9 mouse cellular contexts compared by ENCODE assay signal in the genomic region with DNA sequence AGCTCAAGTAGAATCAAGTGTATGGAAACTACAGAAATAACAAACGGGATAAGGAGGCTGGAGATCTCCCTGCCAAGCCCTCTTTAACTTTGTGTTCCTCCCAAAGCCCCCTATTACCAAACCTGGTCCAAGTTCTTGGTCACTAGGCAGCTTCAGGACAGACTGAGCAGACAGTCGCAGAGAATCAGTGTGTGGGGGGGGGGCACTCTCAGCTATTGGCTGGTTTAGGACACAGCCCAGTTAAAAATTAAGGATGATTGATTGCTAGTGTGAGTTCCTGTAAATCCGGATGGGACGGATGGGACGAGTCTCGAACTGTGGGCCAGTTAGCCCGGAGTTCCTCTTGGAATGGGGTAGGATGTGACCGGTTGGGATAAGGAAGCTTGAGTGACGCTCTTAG. TPM values are rescaled to one million over a fixed set of nuclear protein-coding genes. Genes with fewer than 3 reads are reported as not detected.
DNase-seq lines count a peak whose midpoint lies in the region; ATAC-seq and TF ChIP-seq lines count a peak whose summit lies in the region.
"Had no signal": no experiment of that assay in that cellular context is flagged by ENCODE, and none has a peak within 500 bp of the region (broad histone marks: within the 10 kb centered on the region; RNA-seq: fewer than 3 reads in every experiment).

Gene Serping1, minus strand, starts transcription at position 204 of the 400 bp plus-strand sequence.

- no peaks in the 10 kb centered on the region for H3K27me3 ChIP-seq in lung, embryonic 15.5 days
- H3K27me3 ChIP-seq in embryonic facial prominence, embryonic 14.5 days (replicated peaks; ENCODE audit: control insufficient read depth, insufficient read depth, low read length): no peaks in the 10 kb centered on the region
- 0 out of 2 replicates have a peak, but pooled peaks cover 5% of the 10 kb centered on the region for H3K27me3 ChIP-seq in heart, embryonic 16.5 days (ENCODE audit: control insufficient read depth, insufficient read depth, low read length)
- no peaks in the 10 kb centered on the region for H3K27me3 ChIP-seq in liver, adult 2 months (ENCODE audit: control insufficient read depth, insufficient read depth, low read length)
- H3K27me3 ChIP-seq in stomach, postnatal 0 days (ENCODE audit: control insufficient read depth, insufficient read depth, low read length): no peaks in the 10 kb centered on the region

- H3K27ac ChIP-seq in lung, embryonic 15.5 days: peak within 1 kb of the TSS; percentile 86
- H3K27ac ChIP-seq in embryonic facial prominence, embryonic 14.5 days (replicated peaks; ENCODE audit: low read depth, low read length): peak within 1 kb of the TSS; percentile 40
- peak within 1 kb of the TSS; percentile 51 for H3K27ac ChIP-seq in heart, embryonic 16.5 days (ENCODE audit: low read length)
- H3K27ac ChIP-seq in liver, adult 2 months (replicated peaks; ENCODE audit: insufficient read depth, low read depth, low read length): peak within 1 kb of the TSS; percentile 96
- H3K27ac ChIP-seq in stomach, postnatal 0 days (replicated peaks): peak within 1 kb of the TSS; percentile 77

- peak within 1 kb of the TSS; percentile 39 for H3K4me3 ChIP-seq in lung, embryonic 15.5 days
- H3K4me3 ChIP-seq in embryonic facial prominence, embryonic 14.5 days (ENCODE audit: low read depth, low read length): peak within 1 kb of the TSS; percentile 37
- H3K4me3 ChIP-seq in heart, embryonic 16.5 days (ENCODE audit: low read length): peak within 1 kb of the TSS; percentile 45
- H3K4me3 ChIP-seq in liver, adult 2 months (ENCODE audit: insufficient read depth, low read depth, low read length): peak within 1 kb of the TSS; percentile 64
- H3K4me3 ChIP-seq in stomach, postnatal 0 days (ENCODE audit: low read depth, low read length): peak within 1 kb of the TSS; percentile 38

- DNase-seq in lung, postnatal 14 days: no peak
- no peak for DNase-seq in embryonic facial prominence, embryonic 14.5 days (ENCODE audit: low spot score)
- DNase-seq in liver, adult 2 months (ENCODE audit: extremely low read depth, low read depth, low spot score): peak; percentile 91
- no peak for DNase-seq in stomach, postnatal 0 days (ENCODE audit: low spot score)
- DNase-seq in thymus, postnatal 25 days: no peak
- DNase-seq in spleen, postnatal 10 days (ENCODE audit: low spot score in 2 of 2): no peak

- peak within 1 kb of the TSS; percentile 57 for H3K4me2 ChIP-seq in lung, embryonic 15.5 days
- H3K4me2 ChIP-seq in embryonic facial prominence, embryonic 14.5 days (ENCODE audit: low read depth, low read length): peak within 1 kb of the TSS; percentile 66
- peak within 1 kb of the TSS; percentile 54 for H3K4me2 ChIP-seq in heart, embryonic 16.5 days (ENCODE audit: low read depth, low read length)
- peak within 1 kb of the TSS; percentile 52 for H3K4me2 ChIP-seq in stomach, postnatal 0 days (replicated peaks; ENCODE audit: low read depth)

- peaks cover 14% of the 10 kb centered on the region for H3K4me1 ChIP-seq in lung, embryonic 15.5 days
- peaks cover 5% of the 10 kb centered on the region for H3K4me1 ChIP-seq in embryonic facial prominence, embryonic 14.5 days (ENCODE audit: control insufficient read depth, insufficient read depth, low read length)
- no peaks in the 10 kb centered on the region; the same call in 1 of the 2 replicates for H3K4me1 ChIP-seq in heart, embryonic 16.5 days (ENCODE audit: control insufficient read depth, insufficient read depth, low read length)
- peaks cover 11% of the 10 kb centered on the region; the same call in 1 of the 2 replicates for H3K4me1 ChIP-seq in liver, adult 2 months (ENCODE audit: control insufficient read depth, insufficient read depth, low read length)
- H3K4me1 ChIP-seq in stomach, postnatal 0 days (replicated peaks; ENCODE audit: control insufficient read depth, insufficient read depth): no peaks in the 10 kb centered on the region

- H3K9ac ChIP-seq in lung, embryonic 15.5 days: peak within 1 kb of the TSS; percentile 33
- H3K9ac ChIP-seq in embryonic facial prominence, embryonic 14.5 days (ENCODE audit: low read depth, low read length): peak within 1 kb of the TSS; percentile 60
- peak within 1 kb of the TSS; percentile 70 for H3K9ac ChIP-seq in heart, embryonic 16.5 days (ENCODE audit: low read length)
- peak within 1 kb of the TSS; percentile 61 for H3K9ac ChIP-seq in liver, adult 2 months (ENCODE audit: low read depth, low read length)
- H3K9ac ChIP-seq in stomach, postnatal 0 days (ENCODE audit: low read length): peak within 1 kb of the TSS; percentile 52

- ATAC-seq in lung, embryonic 15.5 days (ENCODE audit: borderline replicate concordance, extremely low read depth, low FRiP score, low TSS enrichment): peak; percentile 68
- peak; percentile 13; the same call in 1 of the 2 replicates for ATAC-seq in embryonic facial prominence, embryonic 14.5 days (ENCODE audit: low read depth)
- no peak for ATAC-seq in heart, embryonic 16.5 days (replicated peaks; ENCODE audit: extremely low read depth, insufficient read depth, low FRiP score)
- ATAC-seq in stomach, postnatal 0 days (ENCODE audit: low FRiP score, low TSS enrichment): peak; percentile 51; the same call in 1 of the 2 replicates

- WGBS in lung, embryonic 15.5 days: 36% methylated on average over 9 of the region's 9 CpGs
- 58% methylated on average over 9 of the region's 9 CpGs for WGBS in embryonic facial prominence, embryonic 14.5 days
- 70% methylated on average over 9 of the region's 9 CpGs for WGBS in heart, embryonic 16.5 days
- 10% methylated on average over 9 of the region's 9 CpGs for WGBS in liver, adult 2 months
- WGBS in stomach, postnatal 0 days: 49% methylated on average over 9 of the region's 9 CpGs

- 0 out of 2 replicates have a peak, but pooled peaks have one; percentile 9 for TF ChIP-seq POLR2A in liver, adult 2 months (IDR thresholded peaks at IDR 0.05; ENCODE audit: extremely low read depth, insufficient read depth, low read length)

- no peaks in the 10 kb centered on the region for H3K9me3 ChIP-seq in lung, embryonic 15.5 days
- no peaks in the 10 kb centered on the region for H3K9me3 ChIP-seq in embryonic facial prominence, embryonic 14.5 days (ENCODE audit: control insufficient read depth, low read length)
- no peaks in the 10 kb centered on the region for H3K9me3 ChIP-seq in heart, embryonic 16.5 days (replicated peaks; ENCODE audit: control insufficient read depth, low read length)
- no peaks in the 10 kb centered on the region for H3K9me3 ChIP-seq in stomach, postnatal 0 days (ENCODE audit: control insufficient read depth, low read length)

- no peak for TF ChIP-seq CTCF in liver, adult 2 months (IDR thresholded peaks at IDR 0.05; ENCODE audit: low read depth, low read length)
- no peak for TF ChIP-seq CTCF in stomach, postnatal 0 days (IDR thresholded peaks at IDR 0.05; ENCODE audit: low read depth)

- TF ChIP-seq EP300 in stomach, postnatal 0 days (optimal IDR thresholded peaks at IDR 0.05): no peak

- H3K79me2 ChIP-seq in liver, adult 2 months (ENCODE audit: control insufficient read depth, insufficient read depth, low read length): peaks cover 7% of the 10 kb centered on the region; the same call in 1 of the 2 replicates

- no peaks in the 10 kb centered on the region for H3K36me3 ChIP-seq in lung, embryonic 15.5 days
- H3K36me3 ChIP-seq in embryonic facial prominence, embryonic 14.5 days (ENCODE audit: control insufficient read depth, insufficient read depth, low read length): no peaks in the 10 kb centered on the region
- no peaks in the 10 kb centered on the region for H3K36me3 ChIP-seq in heart, embryonic 16.5 days (ENCODE audit: control insufficient read depth, insufficient read depth)
- peaks cover 21% of the 10 kb centered on the region for H3K36me3 ChIP-seq in liver, adult 2 months (ENCODE audit: control insufficient read depth, insufficient read depth, low read length)
- no peaks in the 10 kb centered on the region for H3K36me3 ChIP-seq in stomach, postnatal 0 days (ENCODE audit: control insufficient read depth, insufficient read depth, low read length)

RNA-seq across cellular contexts. Expression of gene Serping1, which starts in this region (rescaled TPM):
- polyA plus RNA-seq in lung, embryonic 15.5 days (2015; fragmentation: Nextera tagmentation; extraction: Ambion mirVana): 92.3 and 104 TPM in 2 replicates
- 63.0 and 64.7 TPM in 2 replicates for polyA plus RNA-seq in embryonic facial prominence, embryonic 14.5 days (2014; fragmentation: Nextera tagmentation; extraction: Ambion mirVana)
- 44.6 and 51.2 TPM in 2 replicates for polyA plus RNA-seq in heart, embryonic 16.5 days (2015; fragmentation: Nextera tagmentation; extraction: Ambion mirVana)
- 298 and 437 TPM in 2 replicates for total RNA-seq in liver, adult 2 months (2014; rRNA removed)
- polyA plus RNA-seq in liver, adult 2 months (2012; rRNA removed): 979 and 1,033 TPM in 2 replicates
- polyA plus RNA-seq in stomach, postnatal 0 days (2015; fragmentation: Nextera tagmentation; extraction: Ambion mirVana): 101 and 103 TPM in 2 replicates
- total RNA-seq: neutrophil, adult 5-6 weeks had no signal

Comparison
In these comparisons a context has a peak if more than half of its experiments do, and no peak if none do; other contexts are left out.
1. H3K27ac ChIP-seq: peak in every context shown above with its lines; median percentile 96 in liver, adult 2 months; 86 in lung, embryonic 15.5 days; 77 in stomach, postnatal 0 days; 51 in heart, embryonic 16.5 days; 40 in embryonic facial prominence, embryonic 14.5 days.